Mouse (Mus musculus) embryonic facial prominence, embryonic 11.5 days (tissue): ENCODE measurements around the gene Acaa1b. TPM values are rescaled to one million over a fixed set of nuclear protein-coding genes. Genes with fewer than 3 reads are reported as not detected.

Experiments
- ATAC-seq: fragments of 200-750 bp; cut with Nextera tagmentation; replicated peaks from 2 replicates; pipeline ENCODE4 v1.8.0; 2017; ENCODE audit warnings: low read depth; ENCODE audit not compliant: insufficient number of reproducible peaks, low FRiP score, low TSS enrichment
- DNase-seq: peaks from one replicate; pipeline ENCODE4 v3.0.0-alpha.2; 2015; ENCODE audit warnings: low spot score
- H3K27ac ChIP-seq: fragments of 300-500 bp; sonication (generic); replicated peaks from 2 replicates; pipeline ENCODE4 v1.5.1; 2014; ENCODE audit warnings: mild to moderate bottlenecking, low read depth, low read length, control low read depth
- H3K27me3 ChIP-seq: fragments of 300-500 bp; sonication (generic); 2 replicates; pipeline ENCODE4 v1.6.1; 2014; ENCODE audit warnings: mild to moderate bottlenecking, low read length, moderate library complexity, mixed read lengths; ENCODE audit not compliant: control insufficient read depth, insufficient read depth
- H3K36me3 ChIP-seq: fragments of 300-500 bp; sonication (generic); replicated peaks from 2 replicates; pipeline ENCODE4 v1.6.1; 2014; ENCODE audit warnings: low read depth, mild to moderate bottlenecking, low read length, moderate library complexity, mixed read lengths; ENCODE audit not compliant: control insufficient read depth, insufficient read depth
- H3K4me1 ChIP-seq: fragments of 300-500 bp; sonication (generic); 2 replicates; pipeline ENCODE4 v1.6.1; 2014; ENCODE audit warnings: low read length, mixed read lengths; ENCODE audit not compliant: control insufficient read depth, insufficient read depth
- H3K4me2 ChIP-seq: fragments of 300-500 bp; sonication (generic); 2 replicates; pipeline ENCODE4 v1.6.1; 2014; ENCODE audit warnings: low read depth, mild to moderate bottlenecking, control low read depth, low read length, moderate library complexity
- H3K4me3 ChIP-seq: fragments of 300-500 bp; sonication (generic); 2 replicates; pipeline ENCODE4 v1.5.1; 2014; ENCODE audit warnings: low read depth, low read length, control low read depth
- H3K9ac ChIP-seq: fragments of 300-500 bp; sonication (generic); replicated peaks from 2 replicates; pipeline ENCODE4 v1.6.1; 2014; ENCODE audit warnings: mild to moderate bottlenecking, control low read depth, low read length
- H3K9me3 ChIP-seq: fragments of 300-500 bp; sonication (generic); replicated peaks from 2 replicates; pipeline ENCODE4 v1.6.1; 2016; ENCODE audit warnings: mild to moderate bottlenecking, low read length, inconsistent platforms, mixed read lengths; ENCODE audit not compliant: control insufficient read depth
- WGBS: fragments of 180-500 bp; shearing (Covaris S2); extraction: QIAGEN DNeasy Blood & Tissue Kit; methylation state at CpG from one replicate; pipeline ENCODE4 v1.1.7; 2014; 5-methylcytosine and 5-hydroxymethylcytosine counted together
- polyA plus RNA-seq: library from polyadenylated mRNA; unstranded; fragments of >200 nt; fragmentation: Nextera tagmentation; extraction: Ambion mirVana; gene quantifications from 2 replicates; pipeline ENCODE4 v1.2.1, GENCODE M21; 2014

Gene Acaa1b
- polyA plus RNA-seq, 1 experiment from 2014 or later = 1.1 TPM

GRCm38 (mm10) chr9:119155416-119155815, 1.5 kb downstream of the Acaa1b start:
- no peak overlapping the region for H3K4me2 ChIP-seq
- H3K4me1 ChIP-seq = no peaks in the 10 kb centered on the region
- peaks cover 3% of the 10 kb centered on the region; the same call in 1 of the 2 replicates for H3K27me3 ChIP-seq
- no peaks in the 10 kb centered on the region for H3K9me3 ChIP-seq
- H3K27ac ChIP-seq = no peak overlapping the region
- no peak for DNase-seq
- 89% methylated on average over 8 of the region's 8 CpGs for WGBS
- ATAC-seq = no peak
- no peaks in the 10 kb centered on the region for H3K36me3 ChIP-seq
- H3K9ac ChIP-seq = no peak overlapping the region
- H3K4me3 ChIP-seq = no peak overlapping the region

GRCm38 (mm10) chr9:119151751-119152150, 5.1 kb downstream of the Acaa1b start:
- Histone ChIP-seq H3K36me3 (no peaks in the 10 kb centered on the region), H3K4me3 (no peak overlapping the region), H3K4me1 (no peaks in the 10 kb centered on the region), H3K9me3 (no peaks in the 10 kb centered on the region), H3K27me3 (peaks cover 3% of the 10 kb centered on the region; the same call in 1 of the 2 replicates), H3K27ac (no peak overlapping the region), H3K9ac (no peak overlapping the region), H3K4me2 (no peak overlapping the region)
- no peak for DNase-seq
- ATAC-seq = no peak
- 56% methylated on average over 2 of the region's 2 CpGs for WGBS

GRCm38 (mm10) chr9:119149601-119150000, 7.3 kb downstream of the Acaa1b start:
- WGBS = 18% methylated on average over 5 of the region's 5 CpGs
- no peak for ATAC-seq
- no peak overlapping the region for H3K4me3 ChIP-seq

GRCm38 (mm10) chr9:119146098-119146770, 10.7 kb downstream of the Acaa1b start:
- H3K36me3 ChIP-seq = no peaks in the 10 kb centered on the region
- H3K4me3 ChIP-seq = no peak overlapping the region
- DNase-seq (no peak), ATAC-seq (no peak)
- no peaks in the 10 kb centered on the region for H3K27me3 ChIP-seq
- WGBS = 76% methylated on average over 13 of the region's 13 CpGs
- no peaks in the 10 kb centered on the region for H3K4me1 ChIP-seq
- no peaks in the 10 kb centered on the region for H3K9me3 ChIP-seq
- no peak overlapping the region for H3K27ac ChIP-seq
- no peak overlapping the region for H3K4me2 ChIP-seq
- no peak overlapping the region for H3K9ac ChIP-seq

More at GRCm38 (mm10) chr9:119149601-119150000, 7.3 kb downstream of the Acaa1b start:
- Histone ChIP-seq H3K9ac (no peak overlapping the region), H3K27ac (no peak overlapping the region), H3K36me3 (no peaks in the 10 kb centered on the region), H3K4me2 (no peak overlapping the region), H3K4me1 (no peaks in the 10 kb centered on the region), H3K27me3 (no peaks in the 10 kb centered on the region), H3K9me3 (no peaks in the 10 kb centered on the region)
- peak; percentile 84 for DNase-seq

GRCm38 (mm10) chr9:119145638-119146037, 11.3 kb downstream of the Acaa1b start:
- H3K4me1 ChIP-seq = no peaks in the 10 kb centered on the region
- ATAC-seq = no peak
- H3K9ac ChIP-seq = no peak overlapping the region
- H3K4me2 ChIP-seq = no peak overlapping the region
- 59% methylated on average over 6 of the region's 6 CpGs for whole genome bisulfite sequencing
- H3K36me3 ChIP-seq = no peaks in the 10 kb centered on the region
- no peak overlapping the region for H3K27ac ChIP-seq
- no peak overlapping the region for H3K4me3 ChIP-seq
- no peak for DNase-seq
- no peaks in the 10 kb centered on the region for H3K27me3 ChIP-seq
- H3K9me3 ChIP-seq = no peaks in the 10 kb centered on the region

- Histone ChIP-seq H3K36me3 (no peaks in the 10 kb centered on the region), H3K4me1 (no peaks in the 10 kb centered on the region), H3K9ac (no peak overlapping the region), H3K27me3 (no peaks in the 10 kb centered on the region), H3K4me2 (no peak overlapping the region), H3K9me3 (no peaks in the 10 kb centered on the region), H3K27ac (no peak overlapping the region), H3K4me3 (no peak overlapping the region)
- no peak for DNase-seq
- WGBS = 52% methylated on average over 10 of the region's 10 CpGs
- no peak for ATAC-seq
Measured at GRCm38 (mm10) chr9:119145137-119145536, 11.8 kb downstream of the Acaa1b start.

- ATAC-seq (no peak), DNase-seq (no peak)
- H3K27ac ChIP-seq = no peak overlapping the region
- no peak overlapping the region for H3K4me2 ChIP-seq
- no peaks in the 10 kb centered on the region for H3K9me3 ChIP-seq
- H3K36me3 ChIP-seq = no peaks in the 10 kb centered on the region
- H3K27me3 ChIP-seq = no peaks in the 10 kb centered on the region
- H3K4me1 ChIP-seq = no peaks in the 10 kb centered on the region
- no peak overlapping the region for H3K4me3 ChIP-seq
- H3K9ac ChIP-seq = no peak overlapping the region
- WGBS = 82% methylated on average over 8 of the region's 8 CpGs
Measured at GRCm38 (mm10) chr9:119144696-119145095, 12.2 kb downstream of the Acaa1b start.

GRCm38 (mm10) chr9:119143372-119143771, 13.5 kb downstream of the Acaa1b start:
- DNase-seq = no peak
- ATAC-seq = no peak
- 68% methylated on average over 9 of the region's 9 CpGs for WGBS

More at GRCm38 (mm10) chr9:119143372-119143771, 13.5 kb downstream of the Acaa1b start:
- H3K9ac ChIP-seq = no peak overlapping the region
- H3K4me1 ChIP-seq = no peaks in the 10 kb centered on the region
- H3K36me3 ChIP-seq = no peaks in the 10 kb centered on the region
- no peak overlapping the region for H3K27ac ChIP-seq
- H3K9me3 ChIP-seq = no peaks in the 10 kb centered on the region
- no peaks in the 10 kb centered on the region for H3K27me3 ChIP-seq
- no peak overlapping the region for H3K4me3 ChIP-seq
- no peak overlapping the region for H3K4me2 ChIP-seq
